Mouse (Mus musculus) ES-Bruce4 (cell line): ENCODE results near the gene Trim2. TPM values are rescaled to one million over a fixed set of nuclear protein-coding genes. Genes with fewer than 3 reads are reported as not detected.

Source experiments
- H3K27ac ChIP-seq: 2 replicates; pipeline ENCODE4 v1.5.1; 2012; ENCODE audit warnings: low read length, inconsistent platforms; ENCODE audit not compliant: insufficient read depth
- H3K27me3 ChIP-seq: 2 replicates; pipeline ENCODE4 v1.6.1; 2012; ENCODE audit warnings: mild to moderate bottlenecking, low read length, inconsistent platforms; ENCODE audit not compliant: control insufficient read depth, poor library complexity, insufficient read depth, severe bottlenecking
- H3K36me3 ChIP-seq: 2 replicates; pipeline ENCODE4 v1.6.1; 2012; ENCODE audit warnings: inconsistent platforms, mild to moderate bottlenecking, low read length, moderate library complexity; ENCODE audit not compliant: control insufficient read depth, poor library complexity, insufficient read depth, severe bottlenecking
- H3K4me1 ChIP-seq: one replicate; pipeline ENCODE4 v1.8.1; 2011; ENCODE audit warnings: low read length; ENCODE audit not compliant: control insufficient read depth, insufficient read depth
- H3K4me3 ChIP-seq: 2 replicates; pipeline ENCODE4 v1.5.1; 2011; ENCODE audit warnings: low read depth, mild to moderate bottlenecking, low read length
- H3K9ac ChIP-seq: 2 replicates; pipeline ENCODE4 v1.6.1; 2012; ENCODE audit warnings: low read depth, mild to moderate bottlenecking, inconsistent platforms; ENCODE audit not compliant: poor library complexity, severe bottlenecking
- H3K9me3 ChIP-seq: replicated peaks from 2 replicates; pipeline ENCODE4 v1.6.1; 2012; ENCODE audit warnings: mild to moderate bottlenecking, low read length, inconsistent platforms; ENCODE audit not compliant: control insufficient read depth, poor library complexity, insufficient read depth, severe bottlenecking
- CTCF ChIP-seq: IDR thresholded peaks from one replicate; pipeline ENCODE4 v1.8.1; 2011; ENCODE audit warnings: low read depth, low read length
- EP300 ChIP-seq: IDR thresholded peaks from 2 replicates; pipeline ENCODE4 v1.6.1; 2011; ENCODE audit warnings: low read depth, low read length; ENCODE audit not compliant: insufficient read depth
- POLR2A ChIP-seq: IDR thresholded peaks from one replicate; pipeline ENCODE4 v1.8.1; 2011; ENCODE audit warnings: low read length; ENCODE audit not compliant: insufficient read depth
- polyA plus RNA-seq: library from polyadenylated mRNA; stranded (reverse); fragments of >200 nt; gene quantifications from 2 replicates; pipeline ENCODE4 v1.2.4, GENCODE M21; 2011; ENCODE audit warnings: low read depth; ENCODE audit not compliant: missing spikeins, insufficient read depth, insufficient read length

Gene Trim2
- polyA plus RNA-seq, 1 experiment = 12.8 TPM

GRCm38 (mm10) chr3:84266391-84266931 is 40.2 kb downstream of the Trim2 start:
- Histone ChIP-seq H3K9ac (no peak overlapping the region), H3K36me3 (no peaks in the 10 kb centered on the region), H3K9me3 (no peaks in the 10 kb centered on the region), H3K27ac (no peak overlapping the region), H3K4me3 (no peak overlapping the region), H3K27me3 (no peaks in the 10 kb centered on the region), H3K4me1 (no peaks in the 10 kb centered on the region)
- TF ChIP-seq POLR2A (no peak), CTCF (no peak), EP300 (no peak)

GRCm38 (mm10) chr3:84265084-84265483 is 41.6 kb downstream of the Trim2 start:
- Histone ChIP-seq H3K9ac (no peak overlapping the region), H3K27me3 (peaks cover 2% of the 10 kb centered on the region), H3K36me3 (no peaks in the 10 kb centered on the region), H3K4me3 (no peak overlapping the region), H3K9me3 (no peaks in the 10 kb centered on the region), H3K27ac (no peak overlapping the region), H3K4me1 (no peaks in the 10 kb centered on the region)
- no peak for TF ChIP-seq POLR2A
- TF ChIP-seq EP300 = no peak
- no peak for TF ChIP-seq CTCF

- no peaks in the 10 kb centered on the region for H3K9me3 ChIP-seq
- H3K9ac ChIP-seq = no peak overlapping the region
- no peaks in the 10 kb centered on the region for H3K36me3 ChIP-seq
- peaks cover 3% of the 10 kb centered on the region for H3K27me3 ChIP-seq
- no peaks in the 10 kb centered on the region for H3K4me1 ChIP-seq
- H3K27ac ChIP-seq = no peak overlapping the region
- H3K4me3 ChIP-seq = no peak overlapping the region
- no peak for TF ChIP-seq POLR2A
- TF ChIP-seq CTCF = no peak
- no peak for TF ChIP-seq EP300
Observed at GRCm38 (mm10) chr3:84264395-84264794, 42.3 kb downstream of the Trim2 start.

- no peaks in the 10 kb centered on the region for H3K4me1 ChIP-seq
- H3K36me3 ChIP-seq = no peaks in the 10 kb centered on the region
- TF ChIP-seq CTCF (no peak), EP300 (no peak), POLR2A (no peak)
- no peak overlapping the region for H3K27ac ChIP-seq
- H3K4me3 ChIP-seq = no peak overlapping the region
- H3K9ac ChIP-seq = no peak overlapping the region
- H3K27me3 ChIP-seq = peaks cover 11% of the 10 kb centered on the region
- H3K9me3 ChIP-seq = no peaks in the 10 kb centered on the region
Observed at GRCm38 (mm10) chr3:84262804-84263203, 43.9 kb downstream of the Trim2 start.

GRCm38 (mm10) chr3:84261863-84262262 is 44.8 kb downstream of the Trim2 start:
- no peaks in the 10 kb centered on the region for H3K9me3 ChIP-seq
- H3K27me3 ChIP-seq = peaks cover 11% of the 10 kb centered on the region
- H3K36me3 ChIP-seq = no peaks in the 10 kb centered on the region
- TF ChIP-seq EP300 = no peak
- TF ChIP-seq POLR2A = no peak
- TF ChIP-seq CTCF = no peak
- no peaks in the 10 kb centered on the region for H3K4me1 ChIP-seq
- no peak overlapping the region for H3K9ac ChIP-seq
- no peak overlapping the region for H3K4me3 ChIP-seq
- H3K27ac ChIP-seq = no peak overlapping the region

- H3K27ac ChIP-seq = no peak overlapping the region
- peaks cover 11% of the 10 kb centered on the region for H3K27me3 ChIP-seq
- no peaks in the 10 kb centered on the region for H3K9me3 ChIP-seq
- no peak overlapping the region for H3K9ac ChIP-seq
- no peaks in the 10 kb centered on the region for H3K4me1 ChIP-seq
- H3K4me3 ChIP-seq = no peak overlapping the region
- TF ChIP-seq POLR2A = no peak
- no peak for TF ChIP-seq EP300
- TF ChIP-seq CTCF = no peak
- no peaks in the 10 kb centered on the region for H3K36me3 ChIP-seq
Observed at GRCm38 (mm10) chr3:84260837-84261236, 45.8 kb downstream of the Trim2 start.
